Mouse (Mus musculus) left cerebral cortex, postnatal 4 days (tissue): ENCODE measurements around the gene Fam69a. TPM values are rescaled to one million over a fixed set of nuclear protein-coding genes. Genes with fewer than 3 reads are reported as not detected.
A peak's percentile ranks its signal among the peaks of the same experiment; 100 is the strongest.
"Not testable (repeated sequence)": the region's sequence is repeated elsewhere in the genome, so short reads cannot be mapped to it uniquely, and the experiment has no call there.

Experiments used
- DNase-seq: peaks from one replicate; pipeline ENCODE4 v3.0.0-alpha.2; 2022
- intact Hi-C: fragments of 180-260 bp; cut with DNase I; formaldehyde crosslinking; loops from one replicate; pipeline ENCODE4 v1.15.1; 2025
- total RNA-seq, 2 experiments: library from RNA; stranded (reverse); gene quantifications; 2 replicates each; pipeline ENCODE4 v1.2.3; 2021

Fam69a gene
- total RNA-seq, 2 experiments from 2014 or later: 36.3 to 37.9 TPM

- intact Hi-C loops: no loop called here
- DNase-seq: no peak
Measured at GRCm38 (mm10) chr5:107949607-107950006, 37.3 kb downstream of the Fam69a start.

- DNase-seq: no peak
- intact Hi-C loops: no loop called here
Measured at GRCm38 (mm10) chr5:107948899-107949298, 38.0 kb downstream of the Fam69a start.

- intact Hi-C loops: no loop called here
- DNase-seq: no peak
Measured at GRCm38 (mm10) chr5:107947548-107947947, 39.3 kb downstream of the Fam69a start.

GRCm38 (mm10) chr5:107946475-107946874 lies 40.4 kb downstream of the Fam69a start:
- intact Hi-C loops: no loop called here
- DNase-seq: no peak

DNA sequence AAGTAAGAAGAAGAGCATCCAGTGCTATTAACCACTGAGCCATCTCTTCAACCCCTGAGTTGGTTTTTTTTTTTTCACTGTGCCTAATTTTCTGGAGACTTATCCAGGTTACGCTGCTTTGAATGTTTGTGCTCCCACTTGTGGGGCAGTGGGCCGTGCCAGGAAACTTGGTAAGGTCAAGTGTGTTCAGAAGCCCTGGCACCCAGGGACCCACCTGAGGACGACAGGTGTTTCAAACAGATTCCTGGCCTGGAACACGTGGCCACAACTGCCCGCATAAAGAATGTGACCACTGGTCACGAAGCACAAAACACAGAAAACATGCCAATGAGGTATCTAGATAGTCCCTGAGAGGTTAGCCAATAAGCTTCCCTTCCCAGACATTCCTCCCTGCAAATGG lies 43.4 kb downstream of the Fam69a start:
- intact Hi-C loops: no loop called here
- no peak for DNase-seq

DNA sequence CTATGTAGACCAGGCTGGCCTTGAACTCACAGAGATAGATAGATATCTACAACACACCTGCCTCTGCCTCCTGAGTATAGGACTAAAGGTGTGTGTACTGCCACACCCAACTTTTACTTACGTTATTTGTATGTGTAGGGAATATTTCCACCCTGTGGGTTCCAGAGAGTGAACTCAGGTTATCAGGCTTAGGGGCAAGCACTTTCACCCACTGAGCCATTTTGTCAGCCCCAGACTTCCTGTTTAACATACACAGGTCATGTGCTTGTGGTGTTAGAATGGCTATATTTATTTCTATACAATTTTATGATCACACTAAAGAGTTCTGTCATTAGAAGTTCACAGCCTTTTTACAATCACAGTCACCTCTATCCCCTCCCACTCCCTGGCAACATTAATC lies 43.9 kb downstream of the Fam69a start:
- no peak for DNase-seq
- intact Hi-C loops: no loop called here

GRCm38 (mm10) chr5:107941222-107941621 lies 45.7 kb downstream of the Fam69a start:
- no peak for DNase-seq
- intact Hi-C loops: no loop called here

- no peak for DNase-seq
- intact Hi-C loops: no loop called here
Measured at GRCm38 (mm10) chr5:107939701-107940100, 47.2 kb downstream of the Fam69a start.

DNA sequence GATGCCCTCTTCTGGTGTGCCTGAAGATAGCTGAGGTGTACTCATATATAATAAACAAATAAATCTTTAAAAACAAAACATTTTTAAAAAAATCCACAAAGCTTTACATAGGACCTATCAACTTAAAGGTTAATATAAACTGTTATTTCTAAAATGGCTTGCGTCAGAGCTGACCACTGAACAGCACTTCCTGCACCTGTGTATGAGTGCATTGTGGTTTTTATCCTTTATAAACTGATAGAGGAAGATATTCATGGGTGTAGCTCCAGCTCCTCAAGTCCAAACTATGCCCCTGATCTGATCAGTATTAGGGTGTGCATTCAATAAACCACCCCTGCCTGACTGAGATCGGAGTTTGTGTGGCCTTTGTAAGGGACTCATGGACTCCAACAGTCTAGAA lies 48.0 kb downstream of the Fam69a start:
- intact Hi-C loops: no loop called here
- no peak for DNase-seq

GRCm38 (mm10) chr5:107938483-107938882 lies 48.4 kb downstream of the Fam69a start:
- DNase-seq, intact Hi-C loops: not testable (repeated sequence)

DNA sequence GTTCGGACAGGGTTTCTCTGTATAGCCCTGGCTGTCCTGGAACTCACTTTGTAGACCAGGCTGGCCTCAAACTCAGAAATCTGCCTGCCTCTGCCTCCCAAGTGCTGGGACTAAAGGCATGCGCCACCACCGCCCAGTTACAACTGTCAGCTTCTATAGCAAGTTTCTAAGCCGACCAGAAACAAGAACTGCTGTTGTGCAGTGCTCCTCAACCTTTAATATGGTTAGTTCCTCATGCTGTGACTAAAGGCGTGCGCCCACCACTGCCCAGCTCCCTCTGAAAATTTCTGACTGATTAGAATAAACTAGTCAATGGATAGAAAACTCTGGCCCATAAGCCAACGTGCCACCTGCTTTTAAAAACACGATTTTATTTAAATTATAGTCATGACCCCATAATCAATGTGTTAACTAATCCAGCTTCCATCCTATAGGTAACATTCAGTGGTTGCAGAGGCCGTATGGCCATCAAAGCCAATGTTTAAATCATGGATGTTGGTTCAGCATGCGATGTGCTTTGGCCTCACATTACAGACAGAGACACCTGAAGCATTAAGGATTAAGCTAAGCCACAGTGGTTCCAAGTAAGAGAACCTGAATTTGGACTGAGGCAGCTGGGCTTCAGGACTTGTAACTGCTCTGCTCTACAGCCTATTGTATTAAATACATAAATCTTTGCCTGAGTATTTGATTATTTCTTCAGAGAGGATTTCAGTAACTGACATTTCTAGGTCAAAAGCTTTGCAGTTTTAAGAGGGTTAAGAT lies 50.1 kb downstream of the Fam69a start:
- intact Hi-C loops: no loop called here
- DNase-seq: no peak

DNA sequence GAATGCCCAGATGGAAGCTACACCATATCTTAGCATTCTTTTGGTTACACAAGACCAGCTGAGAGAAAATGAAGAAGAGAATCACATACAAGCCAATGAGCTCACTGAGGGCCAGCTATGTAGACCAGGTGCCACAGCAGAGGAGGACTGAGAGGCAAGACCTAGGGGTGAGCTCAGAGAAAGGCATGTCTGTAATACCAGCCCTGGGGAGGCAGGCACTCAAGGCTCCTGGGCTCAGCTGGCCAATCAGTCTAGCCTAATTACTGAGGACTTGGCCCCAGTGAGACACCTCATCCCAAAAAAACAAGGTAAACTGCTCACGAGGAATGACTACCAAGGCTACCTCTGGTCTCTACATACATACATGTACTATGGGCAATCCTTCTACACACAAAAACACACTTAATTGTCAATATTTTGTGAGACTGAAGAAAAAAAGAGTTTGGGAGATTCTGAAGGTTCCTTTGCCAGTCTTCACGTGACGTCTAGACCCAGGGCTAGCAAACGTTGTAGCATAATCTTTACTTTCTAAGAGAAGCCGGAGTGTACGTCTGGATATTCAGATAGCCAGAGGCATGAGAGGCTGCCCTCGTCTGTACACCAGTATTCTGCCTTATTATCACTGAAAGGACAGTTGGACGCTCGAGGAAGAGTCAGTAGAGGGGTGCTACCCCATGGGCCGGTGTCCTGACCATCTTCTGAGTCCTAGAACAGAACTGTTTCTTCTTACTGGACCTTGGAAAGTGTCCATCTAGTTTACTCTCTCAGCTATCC lies 51.9 kb downstream of the Fam69a start:
- DNase-seq: no peak

GRCm38 (mm10) chr5:107933202-107933974 lies 53.5 kb downstream of the Fam69a start:
- DNase-seq: no peak
- intact Hi-C loops: no loop called here

More for the DNA sequence above, 51.9 kb downstream of the Fam69a start:
- intact Hi-C loops: no loop called here

GRCm38 (mm10) chr5:107932556-107932955 lies 54.3 kb downstream of the Fam69a start:
- intact Hi-C loops: no loop called here

DNA sequence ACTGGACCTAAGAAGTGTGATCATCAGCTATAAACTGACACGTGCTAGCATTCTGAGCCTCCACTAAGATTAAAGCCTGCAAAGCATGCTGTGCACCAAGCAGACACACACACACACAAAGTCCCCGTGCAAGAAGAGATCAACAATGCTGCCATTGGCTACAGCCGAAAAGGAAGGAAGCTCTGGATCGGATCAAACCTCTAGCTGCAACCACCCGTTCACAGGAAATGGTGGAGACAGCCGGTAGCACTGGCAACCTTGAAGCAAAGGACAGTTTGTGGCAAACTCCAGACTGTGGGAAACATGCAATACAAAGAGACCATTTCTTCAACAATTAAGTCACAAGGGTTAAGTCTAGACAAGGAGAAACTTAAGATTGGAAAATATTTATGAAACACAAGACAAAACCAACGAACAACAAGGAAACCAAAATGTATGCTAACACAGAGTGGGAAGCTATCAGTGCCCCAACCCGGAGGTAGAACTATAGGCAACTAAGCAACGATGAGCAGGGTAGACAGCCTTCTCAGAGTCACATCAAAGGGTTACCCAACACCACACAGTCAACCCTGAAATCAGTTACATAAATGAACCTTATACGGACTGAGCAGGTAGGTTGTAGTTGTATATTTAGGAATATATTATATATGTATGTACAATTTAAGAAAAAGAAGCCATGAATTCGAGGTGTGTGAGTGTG lies 60.2 kb downstream of the Fam69a start:
- intact Hi-C loops: no loop called here
- no peak for DNase-seq

More at GRCm38 (mm10) chr5:107932556-107932955, 54.3 kb downstream of the Fam69a start:
- DNase-seq: peak; percentile 5

- intact Hi-C loops: loop anchor here (5.0 kb wide), 1 partner anchor 63 kb away; the partner anchor contains the start of gene Fam69a
- no peak for DNase-seq
Measured at GRCm38 (mm10) chr5:107924564-107924963, 62.3 kb downstream of the Fam69a start.

DNA sequence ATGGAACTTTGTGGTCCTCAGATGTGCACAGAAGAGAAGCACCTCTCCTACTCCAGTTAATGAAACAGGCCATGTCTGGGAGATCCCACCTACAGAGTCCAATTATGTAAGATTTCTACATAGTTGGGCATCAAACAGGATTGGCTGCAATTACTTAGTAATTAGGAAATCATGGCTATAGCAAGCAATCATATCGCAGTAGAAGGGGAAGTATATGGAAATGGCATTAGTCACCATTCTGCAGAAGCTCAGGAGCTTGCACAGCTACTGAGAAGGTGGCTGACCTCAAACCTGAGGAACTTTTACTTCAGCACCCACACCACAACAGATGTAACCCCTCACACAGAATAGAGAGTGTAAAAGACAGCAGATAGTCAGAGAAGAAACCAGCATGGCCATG lies 64.0 kb downstream of the Fam69a start:
- intact Hi-C loops: loop anchor here (5.0 kb wide), 1 partner anchor 64 kb away; the partner anchor contains the start of gene Fam69a
- no peak for DNase-seq

DNA sequence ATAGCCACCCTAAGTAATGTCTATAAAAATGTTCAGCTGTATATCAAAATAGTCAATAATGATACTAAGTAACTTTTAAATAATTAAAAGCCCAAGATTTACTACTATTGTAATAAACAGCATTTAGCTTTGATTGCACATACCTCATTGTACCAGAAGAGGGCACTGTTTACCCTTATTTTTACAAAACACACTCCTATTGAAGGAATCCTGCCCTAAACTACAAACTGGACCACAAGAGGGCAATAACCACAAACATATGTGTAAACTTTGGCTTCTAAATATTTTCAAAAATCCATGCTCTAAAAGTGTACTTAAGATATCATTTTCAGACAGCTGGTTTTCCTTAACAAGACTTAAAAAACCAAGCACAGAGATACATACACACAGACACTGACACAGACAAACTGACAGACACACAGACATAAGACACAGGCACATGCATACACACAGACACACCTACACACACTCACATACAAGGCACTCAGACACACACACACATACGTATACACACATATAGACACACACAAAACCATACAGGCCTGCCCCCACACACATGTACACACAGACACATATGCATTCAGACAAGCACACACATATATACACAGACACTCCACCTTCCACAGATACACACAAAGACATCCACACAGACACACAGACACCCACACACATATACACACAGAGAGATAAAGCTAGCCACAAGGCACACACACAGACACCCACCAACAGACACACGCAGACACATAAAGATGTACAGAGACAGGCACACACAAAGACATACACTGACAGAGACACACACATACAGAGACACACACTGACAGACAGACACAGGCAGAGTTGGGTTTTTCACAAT lies 65.3 kb downstream of the Fam69a start:
- intact Hi-C loops: loop anchor here (5.0 kb wide), 1 partner anchor 66 kb away; the partner anchor contains the start of gene Fam69a
- DNase-seq: peak; percentile 11

- intact Hi-C loops: loop anchor here (10.0 kb wide), 1 partner anchor 180 kb away; no protein-coding TSS in a partner anchor
- no peak for DNase-seq
Measured at GRCm38 (mm10) chr5:107915280-107915679, 71.6 kb downstream of the Fam69a start.
